Mouse (Mus musculus) hindbrain, embryonic 14.5 days (tissue): Measurements from ENCODE around the gene Ints5. TPM values are rescaled to one million over a fixed set of nuclear protein-coding genes. Genes with fewer than 3 reads are reported as not detected.
A peak's percentile ranks its signal among the peaks of the same experiment; 100 is the strongest.

Experiments used
- ATAC-seq: fragments of 200-750 bp; cut with Nextera tagmentation; 2 replicates; pipeline ENCODE4 v1.8.0; 2017; ENCODE audit warnings: moderate number of reproducible peaks, mild to moderate bottlenecking, moderate TSS enrichment, moderate library complexity; ENCODE audit not compliant: low FRiP score
- DNase-seq: peaks from one replicate; pipeline ENCODE4 v3.0.0-alpha.2; 2015; ENCODE audit warnings: low spot score
- H3K27ac ChIP-seq: fragments of 300-500 bp; sonication (generic); 2 replicates; pipeline ENCODE4 v1.5.1; 2014; ENCODE audit warnings: mild to moderate bottlenecking, moderate library complexity
- H3K27me3 ChIP-seq: fragments of 300-500 bp; sonication (generic); 2 replicates; pipeline ENCODE4 v1.6.1; 2014; ENCODE audit warnings: mild to moderate bottlenecking, low read length, mixed read lengths; ENCODE audit not compliant: control insufficient read depth, insufficient read depth
- H3K36me3 ChIP-seq: fragments of 300-500 bp; sonication (generic); replicated peaks from 2 replicates; pipeline ENCODE4 v1.6.1; 2014; ENCODE audit not compliant: control insufficient read depth, insufficient read depth
- H3K4me1 ChIP-seq: fragments of 300-500 bp; sonication (generic); replicated peaks from 2 replicates; pipeline ENCODE4 v1.6.1; 2014; ENCODE audit warnings: antibody characterized with exemption, low read length, mixed read lengths; ENCODE audit not compliant: control insufficient read depth, insufficient read depth
- H3K4me2 ChIP-seq: fragments of 300-500 bp; sonication (generic); replicated peaks from 2 replicates; pipeline ENCODE4 v1.6.1; 2014; ENCODE audit warnings: mild to moderate bottlenecking, moderate library complexity
- H3K4me3 ChIP-seq: fragments of 300-500 bp; sonication (generic); replicated peaks from 2 replicates; pipeline ENCODE4 v1.5.1; 2014; ENCODE audit warnings: mild to moderate bottlenecking, low read length
- H3K9ac ChIP-seq: fragments of 300-500 bp; sonication (generic); 2 replicates; pipeline ENCODE4 v1.6.1; 2014
- H3K9me3 ChIP-seq: fragments of 300-500 bp; sonication (generic); 2 replicates; pipeline ENCODE4 v1.6.1; 2016; ENCODE audit warnings: low read length; ENCODE audit not compliant: control insufficient read depth
- WGBS: fragments of 180-500 bp; shearing (Covaris S2); extraction: QIAGEN DNeasy Blood & Tissue Kit; methylation state at CpG from one replicate; pipeline ENCODE4 v1.1.7; 2014; 5-methylcytosine and 5-hydroxymethylcytosine counted together
- polyA plus RNA-seq: library from polyadenylated mRNA; unstranded; fragments of >200 nt; fragmentation: Nextera tagmentation; extraction: Ambion mirVana; gene quantifications from 2 replicates; pipeline ENCODE4 v1.2.1, GENCODE M21; 2014

Gene Ints5
- polyA plus RNA-seq = 26.4 and 28.5 TPM in 2 replicates

DNA sequence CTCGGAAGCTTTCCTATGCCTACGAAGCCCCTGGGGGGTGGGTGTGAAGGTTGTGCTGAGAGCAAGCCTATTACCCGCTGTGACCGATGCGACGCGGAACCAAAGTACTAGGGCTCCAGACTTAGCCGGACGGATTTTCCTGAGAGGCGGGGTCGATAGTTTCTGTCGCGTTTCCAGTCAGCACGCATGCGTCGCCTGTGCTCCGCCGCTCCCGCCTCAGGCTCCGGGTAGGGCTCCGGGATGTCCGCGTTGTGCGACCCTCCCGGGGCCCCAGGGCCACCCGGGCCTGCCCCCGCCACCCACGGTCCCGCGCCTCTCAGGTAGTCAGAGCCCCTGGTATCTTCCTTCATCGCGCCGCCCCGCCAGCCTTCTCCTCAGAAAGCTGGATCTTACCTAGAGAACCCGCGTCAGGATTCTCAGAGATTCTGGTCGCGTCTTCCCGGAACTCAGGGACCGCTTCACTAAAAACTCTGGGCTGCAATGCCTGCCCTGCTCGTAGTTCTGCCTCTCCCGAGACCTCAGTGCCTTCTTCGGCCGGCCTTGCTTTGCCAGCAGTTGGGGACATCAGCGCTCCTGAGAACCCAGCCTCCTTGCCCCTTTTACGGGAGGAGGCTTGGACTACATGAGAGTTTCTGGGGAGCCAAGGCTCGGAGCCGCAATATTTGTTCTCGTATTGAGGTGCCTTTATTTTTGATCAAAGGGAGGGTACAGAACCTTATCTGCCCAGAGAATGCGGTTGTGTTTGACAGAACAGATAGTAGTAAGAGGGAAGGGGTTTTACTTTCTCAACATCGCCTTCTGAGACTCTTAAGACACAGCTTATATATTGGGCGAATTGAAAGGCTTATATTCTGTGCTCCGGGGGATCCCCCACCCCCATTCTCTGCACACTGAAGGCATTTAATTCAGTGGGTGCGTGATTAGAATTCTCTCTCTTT is at the start of gene Ints5:
Gene Ints5 (plus strand): TSS at position 177 of the 938 bp plus-strand sequence.
- Histone ChIP-seq H3K4me3 (peak within 1 kb of the TSS; percentile 74), H3K4me1 (peaks cover 25% of the 10 kb centered on the region), H3K9me3 (no peaks in the 10 kb centered on the region), H3K4me2 (peak within 1 kb of the TSS; percentile 92), H3K36me3 (peaks cover 31% of the 10 kb centered on the region), H3K27ac (peak within 1 kb of the TSS; percentile 82), H3K27me3 (no peaks in the 10 kb centered on the region), H3K9ac (peak within 1 kb of the TSS; percentile 85)
- peak; percentile 64 for ATAC-seq
- DNase-seq = peak; percentile 87
- 2% methylated on average over 54 of the region's 54 CpGs for WGBS

DNA sequence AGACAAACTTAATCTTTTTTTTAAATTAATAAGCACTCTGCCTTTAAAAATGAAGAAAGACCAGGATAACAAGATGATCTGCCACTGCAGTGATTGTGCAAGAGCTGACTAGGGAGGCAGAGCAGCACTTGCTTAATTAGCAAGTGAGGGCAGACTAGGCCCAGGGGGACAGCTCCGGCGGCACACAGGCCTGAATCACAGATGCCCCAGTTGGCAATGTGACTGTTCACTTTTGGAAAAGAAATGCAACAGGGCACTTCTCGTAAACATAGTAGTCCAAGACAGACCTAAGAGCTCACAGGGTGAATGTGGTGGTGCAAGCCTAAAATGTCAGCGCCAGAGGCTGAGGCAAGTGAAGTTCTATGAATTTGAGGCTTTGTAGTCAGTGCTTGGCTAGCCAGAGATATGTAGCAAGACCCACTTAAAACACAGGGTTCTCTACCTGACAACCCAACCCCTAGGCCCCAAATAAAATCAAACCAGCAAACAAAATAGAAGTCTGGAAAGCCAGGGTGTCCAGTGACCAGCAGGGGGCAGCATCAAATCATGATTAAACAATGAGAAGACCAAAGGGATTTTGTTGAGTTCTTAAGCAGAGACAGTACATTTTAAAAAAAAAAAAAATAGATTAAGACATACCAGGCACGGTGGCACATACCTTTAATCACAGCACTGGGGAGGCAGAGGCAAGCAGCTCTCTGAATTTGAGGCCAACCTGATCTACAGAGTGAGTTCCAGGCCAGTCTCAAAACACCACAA is 48.3 kb upstream of the Ints5 start:
- Histone ChIP-seq H3K4me2 (no peak overlapping the region), H3K9ac (no peak overlapping the region), H3K36me3 (peaks cover 65% of the 10 kb centered on the region), H3K9me3 (no peaks in the 10 kb centered on the region), H3K4me1 (peaks cover 13% of the 10 kb centered on the region), H3K27me3 (no peaks in the 10 kb centered on the region), H3K27ac (no peak overlapping the region), H3K4me3 (no peak overlapping the region)
- DNase-seq = peak; percentile 85
- no peak for ATAC-seq
- WGBS = 61% methylated on average over 5 of the region's 5 CpGs

DNA sequence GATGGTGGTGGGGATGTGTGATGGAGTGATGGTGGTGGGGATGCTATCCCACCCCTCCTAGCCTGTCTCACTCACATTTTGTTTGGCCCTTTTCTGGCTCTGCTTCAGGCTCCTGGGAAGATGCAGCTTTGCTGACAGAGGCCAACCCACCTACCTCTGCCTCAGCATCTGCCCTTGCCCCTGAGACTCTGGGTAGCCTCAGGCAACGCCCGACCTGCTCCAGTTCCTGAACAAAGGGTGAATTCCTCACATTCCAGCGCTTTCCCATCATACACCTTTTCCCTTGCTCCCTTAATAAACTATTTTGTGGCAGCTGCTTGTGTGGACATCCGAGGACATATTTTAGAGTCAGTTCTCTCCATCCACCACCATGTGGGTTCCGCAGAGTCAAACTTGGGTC is 44.4 kb upstream of the Ints5 start:
- H3K9me3 ChIP-seq = no peaks in the 10 kb centered on the region
- H3K27me3 ChIP-seq = no peaks in the 10 kb centered on the region; the same call in 1 of the 2 replicates
- H3K9ac ChIP-seq = no peak overlapping the region
- H3K4me2 ChIP-seq = no peak overlapping the region
- H3K36me3 ChIP-seq = peaks cover 52% of the 10 kb centered on the region
- H3K4me1 ChIP-seq = no peaks in the 10 kb centered on the region
- DNase-seq (no peak), ATAC-seq (no peak)
- no peak overlapping the region for H3K27ac ChIP-seq
- no peak overlapping the region for H3K4me3 ChIP-seq
- 86% methylated on average over 5 of the region's 5 CpGs for WGBS

DNA sequence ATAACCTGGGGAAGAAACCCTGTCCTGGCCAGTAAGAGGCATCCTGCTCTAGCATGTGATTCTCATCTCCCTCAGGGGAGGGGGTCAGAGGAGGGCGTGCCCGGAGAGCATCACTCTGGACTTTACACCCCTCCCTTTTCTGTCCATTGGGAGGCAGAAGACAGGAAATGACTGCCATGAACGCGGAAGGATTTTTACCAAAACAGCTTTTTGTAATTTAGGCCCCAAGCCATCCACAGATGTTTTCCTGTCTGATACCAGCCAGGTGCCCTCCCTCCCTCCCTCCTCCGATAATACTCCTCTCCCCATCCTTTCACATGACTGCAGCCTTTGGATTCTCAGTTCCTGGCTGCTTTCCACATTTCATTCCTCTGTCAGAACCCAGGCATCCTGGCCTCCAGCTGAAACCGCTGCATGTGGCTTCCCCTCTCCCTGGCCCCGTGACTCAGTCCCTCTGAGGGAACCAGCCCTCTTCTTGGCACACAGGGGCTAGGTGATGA is 42.4 kb upstream of the Ints5 start, which contains the start of gene Lrrn4cl:
Gene Lrrn4cl (plus strand): TSS at position 367 of the 500 bp plus-strand sequence.
- no peak within 1 kb of the TSS for H3K4me3 ChIP-seq
- H3K9me3 ChIP-seq = no peaks in the 10 kb centered on the region
- H3K4me1 ChIP-seq = no peaks in the 10 kb centered on the region
- H3K27me3 ChIP-seq = no peaks in the 10 kb centered on the region; the same call in 1 of the 2 replicates
- H3K36me3 ChIP-seq = peaks cover 35% of the 10 kb centered on the region
- DNase-seq = no peak
- no peak within 1 kb of the TSS for H3K27ac ChIP-seq
- no peak within 1 kb of the TSS for H3K9ac ChIP-seq
- ATAC-seq = peak; percentile 34; the same call in 1 of the 2 replicates
- WGBS = 35% methylated on average over 7 of the region's 7 CpGs
- H3K4me2 ChIP-seq = no peak within 1 kb of the TSS; the same call in 1 of the 2 replicates

DNA sequence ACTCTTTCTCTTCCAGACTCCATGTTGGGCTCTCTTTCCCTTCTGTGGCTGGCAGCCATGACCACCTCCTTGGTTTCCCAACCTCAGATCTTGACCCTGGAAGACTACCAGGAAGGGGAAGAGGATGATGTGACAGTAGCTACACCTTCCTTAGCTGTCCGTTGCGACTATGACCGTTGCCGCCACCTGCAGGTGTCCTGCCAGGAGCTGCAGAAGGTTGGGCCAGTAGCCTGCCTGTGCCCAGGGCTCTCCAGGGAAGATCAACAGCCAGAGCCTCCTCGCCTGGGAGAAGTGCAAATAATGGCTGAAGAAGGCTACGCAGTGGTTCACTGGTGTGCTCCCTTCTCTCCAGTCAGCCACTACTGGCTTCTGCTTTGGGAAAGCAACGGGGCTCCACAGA is 41.2 kb upstream of the Ints5 start:
- H3K9me3 ChIP-seq = no peaks in the 10 kb centered on the region
- no peak overlapping the region for H3K4me3 ChIP-seq
- H3K4me1 ChIP-seq = no peaks in the 10 kb centered on the region
- H3K36me3 ChIP-seq = peaks cover 24% of the 10 kb centered on the region
- H3K9ac ChIP-seq = no peak overlapping the region
- H3K4me2 ChIP-seq = no peak overlapping the region
- H3K27ac ChIP-seq = no peak overlapping the region
- 51% methylated on average over 7 of the region's 7 CpGs for WGBS
- no peaks in the 10 kb centered on the region; the same call in 1 of the 2 replicates for H3K27me3 ChIP-seq
- DNase-seq = no peak
- ATAC-seq = no peak

DNA sequence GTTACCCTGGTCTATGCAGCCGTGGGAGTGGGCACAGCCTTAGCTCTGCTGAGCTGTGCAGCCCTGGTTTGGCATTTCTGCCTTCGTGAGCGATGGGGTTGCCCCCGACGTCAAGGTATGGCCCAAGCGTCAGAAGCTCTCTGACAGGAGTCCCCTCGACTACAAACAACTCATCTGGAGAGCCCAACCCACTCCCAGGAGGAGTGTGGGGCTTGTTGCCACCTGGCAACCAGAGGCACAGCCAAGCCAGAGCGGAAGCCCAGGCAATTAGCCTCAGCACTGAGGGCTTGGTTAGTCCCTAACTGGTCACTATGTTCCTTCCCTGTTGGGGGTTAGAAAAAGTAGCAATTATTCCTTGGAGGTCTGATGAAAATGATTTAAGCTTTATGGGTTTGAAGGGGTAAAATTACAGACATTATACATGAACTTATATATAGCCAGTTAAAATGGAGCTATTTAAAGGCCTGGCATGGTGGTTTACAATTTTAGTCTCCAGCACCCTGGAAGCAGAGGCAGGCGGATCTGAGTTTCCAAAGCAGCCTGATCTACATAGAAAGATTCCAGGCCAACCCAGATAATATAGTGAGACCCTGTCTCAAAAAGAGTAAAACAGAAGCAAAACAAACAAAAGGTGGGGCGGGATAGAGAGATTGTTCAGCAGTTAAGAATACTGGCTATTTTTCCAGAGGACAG is 40.4 kb upstream of the Ints5 start:
- Histone ChIP-seq H3K4me2 (no peak overlapping the region), H3K4me1 (no peaks in the 10 kb centered on the region), H3K27me3 (no peaks in the 10 kb centered on the region; the same call in 1 of the 2 replicates), H3K9ac (no peak overlapping the region), H3K27ac (no peak overlapping the region), H3K36me3 (peaks cover 16% of the 10 kb centered on the region), H3K9me3 (no peaks in the 10 kb centered on the region), H3K4me3 (no peak overlapping the region)
- no peak for ATAC-seq
- no peak for DNase-seq
- 63% methylated on average over 10 of the region's 10 CpGs for WGBS

DNA sequence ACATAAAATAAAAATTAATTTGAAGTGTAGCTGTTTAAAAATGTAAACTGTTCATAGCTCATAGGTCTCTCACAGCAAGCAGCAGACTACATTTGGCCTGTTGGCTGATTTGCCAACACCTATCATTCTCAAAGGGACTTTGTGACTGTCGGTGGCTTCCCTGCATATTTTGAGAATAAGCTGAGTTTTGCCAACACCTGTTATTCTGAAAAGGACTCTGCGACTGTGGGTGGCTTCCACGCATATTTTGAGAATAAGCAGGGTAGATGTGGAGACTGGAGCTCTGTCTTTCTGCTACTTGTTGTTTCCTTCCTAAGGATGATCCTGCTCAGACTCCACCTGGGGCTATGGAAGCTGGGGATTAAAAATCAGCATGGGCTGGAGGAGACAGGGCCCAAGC is 39.7 kb upstream of the Ints5 start:
- Histone ChIP-seq H3K27ac (no peak overlapping the region), H3K4me3 (no peak overlapping the region), H3K9ac (no peak overlapping the region), H3K9me3 (no peaks in the 10 kb centered on the region), H3K4me2 (no peak overlapping the region), H3K27me3 (no peaks in the 10 kb centered on the region; the same call in 1 of the 2 replicates), H3K36me3 (peaks cover 10% of the 10 kb centered on the region), H3K4me1 (no peaks in the 10 kb centered on the region)
- WGBS = 80% methylated on average over 3 of the region's 3 CpGs
- DNase-seq = no peak
- no peak for ATAC-seq

DNA sequence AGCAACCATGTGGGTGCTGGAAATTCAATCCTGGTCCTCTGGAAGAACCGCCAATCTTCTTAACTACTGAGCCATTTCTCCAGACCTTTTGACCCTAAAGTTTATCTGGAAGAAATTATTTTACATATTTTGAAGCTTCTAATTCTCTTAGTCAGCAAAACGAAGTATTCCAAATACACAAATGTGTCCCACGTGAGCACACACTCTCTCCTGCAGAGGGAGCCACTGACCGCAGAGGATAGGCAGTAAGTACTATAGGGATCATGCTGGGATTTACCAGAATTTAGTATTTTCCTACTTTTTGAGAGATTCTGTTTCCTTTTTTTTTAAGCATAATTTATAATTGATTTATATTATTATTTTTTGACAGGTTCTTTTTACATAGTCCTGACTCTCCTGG is 35.1 kb upstream of the Ints5 start:
- Histone ChIP-seq H3K27me3 (no peaks in the 10 kb centered on the region), H3K9ac (no peak overlapping the region), H3K4me1 (no peaks in the 10 kb centered on the region), H3K36me3 (no peaks in the 10 kb centered on the region), H3K27ac (no peak overlapping the region), H3K4me2 (no peak overlapping the region), H3K4me3 (no peak overlapping the region), H3K9me3 (no peaks in the 10 kb centered on the region)
- WGBS = 42% methylated on average over 4 of the region's 4 CpGs
- DNase-seq (no peak), ATAC-seq (no peak)
